Mouse (Mus musculus): ENCODE data around the gene Gm45233. TPM values are rescaled to one million over a fixed set of nuclear protein-coding genes. Genes with fewer than 3 reads are reported as not detected.
"Not testable (repeated sequence)": the region's sequence is repeated elsewhere in the genome, so short reads cannot be mapped to it uniquely, and the experiment has no call there.

The Gm45233 gene
- 1.2 and 1.5 TPM in 2 replicates for polyA plus RNA-seq (2012; rRNA removed)

GRCm38 (mm10) chr7:43443917-43444293 lies at the start of gene Gm45233, which contains the start of gene Etfb:
TSS of gene Gm45233 (plus strand) at chr7:43444128.
TSS of gene Etfb (plus strand) at chr7:43444083.
- H3K4me1 ChIP-seq (ENCODE audit: control insufficient read depth, insufficient read depth, low read length) = no peaks in the 10 kb centered on the region; the same call in 1 of the 2 replicates
- H3K4me3 ChIP-seq (replicated peaks; ENCODE audit: extremely low read depth, low read depth, low read length) = peak within 1 kb of the TSS; percentile 97
- peak; percentile 86 for DNase-seq
- TF ChIP-seq POLR2A (IDR thresholded peaks at IDR 0.05; ENCODE audit: borderline replicate concordance, extremely low read depth, low read depth, low read length) = peak; percentile 96; the same call in 1 of the 2 replicates
- TF ChIP-seq CTCF (IDR thresholded peaks at IDR 0.05; ENCODE audit: insufficient read depth, low read length) = no peak
- 1% methylated on average over 27 of the region's 27 CpGs for WGBS

- Histone ChIP-seq H3K4me1 (ENCODE audit: control insufficient read depth, insufficient read depth, low read length) (no peaks in the 10 kb centered on the region), H3K4me3 (replicated peaks; ENCODE audit: extremely low read depth, low read depth, low read length) (no peak overlapping the region)
- 73% methylated on average over 2 of the region's 2 CpGs for WGBS
- no peak for DNase-seq
- no peak for TF ChIP-seq CTCF (IDR thresholded peaks at IDR 0.05; ENCODE audit: insufficient read depth, low read length)
- TF ChIP-seq POLR2A (IDR thresholded peaks at IDR 0.05; ENCODE audit: borderline replicate concordance, extremely low read depth, low read depth, low read length) = no peak
Observed at GRCm38 (mm10) chr7:43399501-43399900, 44.4 kb upstream of the Gm45233 start.

- Histone ChIP-seq H3K4me1 (ENCODE audit: control insufficient read depth, insufficient read depth, low read length) (no peaks in the 10 kb centered on the region), H3K4me3 (replicated peaks; ENCODE audit: extremely low read depth, low read depth, low read length) (no peak overlapping the region)
- 23% methylated on average over 2 of the region's 2 CpGs for WGBS
- no peak for DNase-seq
- no peak for TF ChIP-seq CTCF (IDR thresholded peaks at IDR 0.05; ENCODE audit: insufficient read depth, low read length)
- TF ChIP-seq POLR2A (IDR thresholded peaks at IDR 0.05; ENCODE audit: borderline replicate concordance, extremely low read depth, low read depth, low read length) = no peak
Observed at GRCm38 (mm10) chr7:43402718-43403117, 41.2 kb upstream of the Gm45233 start.

- no peaks in the 10 kb centered on the region for H3K4me1 ChIP-seq (ENCODE audit: control insufficient read depth, insufficient read depth, low read length)
- TF ChIP-seq CTCF (IDR thresholded peaks at IDR 0.05; ENCODE audit: insufficient read depth, low read length) (no peak), POLR2A (IDR thresholded peaks at IDR 0.05; ENCODE audit: borderline replicate concordance, extremely low read depth, low read depth, low read length) (no peak)
- DNase-seq = no peak
- H3K4me3 ChIP-seq (replicated peaks; ENCODE audit: extremely low read depth, low read depth, low read length) = no peak overlapping the region
- WGBS = 62% methylated on average over 3 of the region's 3 CpGs
Observed at GRCm38 (mm10) chr7:43407573-43407972, 36.4 kb upstream of the Gm45233 start.

- TF ChIP-seq CTCF (IDR thresholded peaks at IDR 0.05; ENCODE audit: insufficient read depth, low read length) = no peak
- no peak for TF ChIP-seq POLR2A (IDR thresholded peaks at IDR 0.05; ENCODE audit: borderline replicate concordance, extremely low read depth, low read depth, low read length)
- peak within 1 kb of the TSS; percentile 25 for H3K4me3 ChIP-seq (replicated peaks; ENCODE audit: extremely low read depth, low read depth, low read length)
- H3K4me1 ChIP-seq (ENCODE audit: control insufficient read depth, insufficient read depth, low read length) = no peaks in the 10 kb centered on the region
- DNase-seq = no peak
- WGBS = 60% methylated on average over 4 of the region's 4 CpGs
Observed at GRCm38 (mm10) chr7:43408131-43408553, 35.8 kb upstream of the Gm45233 start, which contains the start of gene Siglecg. TSS of gene Siglecg (plus strand) at chr7:43408204.

GRCm38 (mm10) chr7:43409084-43409483 lies 34.8 kb upstream of the Gm45233 start:
- WGBS = 66% methylated on average over 3 of the region's 3 CpGs
- no peak for DNase-seq
- no peak for TF ChIP-seq CTCF (IDR thresholded peaks at IDR 0.05; ENCODE audit: insufficient read depth, low read length)
- TF ChIP-seq POLR2A (IDR thresholded peaks at IDR 0.05; ENCODE audit: borderline replicate concordance, extremely low read depth, low read depth, low read length) = no peak
- Histone ChIP-seq H3K4me1 (ENCODE audit: control insufficient read depth, insufficient read depth, low read length) (no peaks in the 10 kb centered on the region), H3K4me3 (replicated peaks; ENCODE audit: extremely low read depth, low read depth, low read length) (no peak overlapping the region)

- WGBS = 39% methylated on average over 4 of the region's 4 CpGs
- not testable (repeated sequence) for H3K4me3 ChIP-seq (replicated peaks; ENCODE audit: extremely low read depth, low read depth, low read length); DNase-seq; H3K4me1 ChIP-seq (ENCODE audit: control insufficient read depth, insufficient read depth, low read length)
Observed at GRCm38 (mm10) chr7:43411724-43412123, 32.2 kb upstream of the Gm45233 start.

GRCm38 (mm10) chr7:43417298-43417697 lies 26.6 kb upstream of the Gm45233 start:
- no peak for DNase-seq
- WGBS = 86% methylated on average over 10 of the region's 10 CpGs

GRCm38 (mm10) chr7:43422995-43423617 lies 20.8 kb upstream of the Gm45233 start:
- TF ChIP-seq POLR2A (IDR thresholded peaks at IDR 0.05; ENCODE audit: borderline replicate concordance, extremely low read depth, low read depth, low read length) = no peak
- peak; percentile 98 for TF ChIP-seq CTCF (IDR thresholded peaks at IDR 0.05; ENCODE audit: insufficient read depth, low read length)
- H3K4me1 ChIP-seq (ENCODE audit: control insufficient read depth, insufficient read depth, low read length) = no peaks in the 10 kb centered on the region
- H3K4me3 ChIP-seq (replicated peaks; ENCODE audit: extremely low read depth, low read depth, low read length) = no peak overlapping the region
- peak; percentile 83 for DNase-seq
- WGBS = 11% methylated on average over 11 of the region's 11 CpGs

More at GRCm38 (mm10) chr7:43417298-43417697, 26.6 kb upstream of the Gm45233 start:
- TF ChIP-seq POLR2A (IDR thresholded peaks at IDR 0.05; ENCODE audit: borderline replicate concordance, extremely low read depth, low read depth, low read length) = no peak
- no peak for TF ChIP-seq CTCF (IDR thresholded peaks at IDR 0.05; ENCODE audit: insufficient read depth, low read length)
- Histone ChIP-seq H3K4me1 (ENCODE audit: control insufficient read depth, insufficient read depth, low read length) (no peaks in the 10 kb centered on the region), H3K4me3 (replicated peaks; ENCODE audit: extremely low read depth, low read depth, low read length) (no peak overlapping the region)

GRCm38 (mm10) chr7:43423991-43424625 lies 19.8 kb upstream of the Gm45233 start:
- no peak for TF ChIP-seq CTCF (IDR thresholded peaks at IDR 0.05; ENCODE audit: insufficient read depth, low read length)
- TF ChIP-seq POLR2A (IDR thresholded peaks at IDR 0.05; ENCODE audit: borderline replicate concordance, extremely low read depth, low read depth, low read length) = no peak
- no peak overlapping the region for H3K4me3 ChIP-seq (replicated peaks; ENCODE audit: extremely low read depth, low read depth, low read length)

More at GRCm38 (mm10) chr7:43423991-43424625, 19.8 kb upstream of the Gm45233 start:
- 68% methylated on average over 3 of the region's 3 CpGs for WGBS
- no peak for DNase-seq
- no peaks in the 10 kb centered on the region for H3K4me1 ChIP-seq (ENCODE audit: control insufficient read depth, insufficient read depth, low read length)

All from lung, adult 2 months (tissue).